Mouse (Mus musculus): ENCODE measurements around the gene Slain1.

GRCm38 (mm10) chr14:103613573-103614271 is 36.3 kb upstream of the Slain1 start:
- no peak for TF ChIP-seq MAX (IDR thresholded peaks at IDR 0.05)
- TF ChIP-seq CTCF (IDR thresholded peaks at IDR 0.05; ENCODE audit: control insufficient read depth, insufficient read depth, insufficient read length): no peak
- no peak for TF ChIP-seq USF1 (IDR thresholded peaks at IDR 0.05; ENCODE audit: low read depth)
- no peak for TF ChIP-seq CEBPB (IDR thresholded peaks at IDR 0.05; ENCODE audit: low read depth)

All from C2C12 (cell line).